Mouse (Mus musculus): ENCODE measurements around the gene Tgfbr3l. TPM values are rescaled to one million over a fixed set of nuclear protein-coding genes. Genes with fewer than 3 reads are reported as not detected.

Gene Tgfbr3l
- 1 to 10 TPM in 3 of 4 experiments, under 1 TPM in 1; 0.82 to 3.6 (median 1.7) TPM for total RNA-seq (2022)

GRCm38 (mm10) chr8:4247951-4248540, at the start of gene Tgfbr3l:
Gene Tgfbr3l (plus strand): TSS chr8:4248214.
- DNase-seq (ENCODE audit: low spot score in 2 of 2) = no peak

GRCm38 (mm10) chr8:4201321-4201720, 46.7 kb upstream of the Tgfbr3l start:
- no peak for DNase-seq (ENCODE audit: low spot score in 2 of 2)

GRCm38 (mm10) chr8:4205246-4206123, 42.5 kb upstream of the Tgfbr3l start:
- no peak for DNase-seq (ENCODE audit: low spot score in 2 of 2)

GRCm38 (mm10) chr8:4206182-4207015, 41.6 kb upstream of the Tgfbr3l start:
- DNase-seq (ENCODE audit: low spot score in 2 of 2) = no peak

- DNase-seq (ENCODE audit: low spot score in 2 of 2) = no peak
Observed at GRCm38 (mm10) chr8:4207016-4207350, 41.0 kb upstream of the Tgfbr3l start.

- DNase-seq (ENCODE audit: low spot score in 2 of 2) = no peak
Observed at GRCm38 (mm10) chr8:4211097-4211496, 36.9 kb upstream of the Tgfbr3l start.

- DNase-seq (ENCODE audit: low spot score in 2 of 2) = no peak
Observed at GRCm38 (mm10) chr8:4212809-4213209, 35.2 kb upstream of the Tgfbr3l start.

GRCm38 (mm10) chr8:4213210-4214005, 34.6 kb upstream of the Tgfbr3l start:
- DNase-seq (ENCODE audit: low spot score in 2 of 2) = no peak

GRCm38 (mm10) chr8:4214006-4214980, 33.7 kb upstream of the Tgfbr3l start:
- no peak for DNase-seq (ENCODE audit: low spot score in 2 of 2)

- DNase-seq (ENCODE audit: low spot score in 2 of 2) = no peak
Observed at GRCm38 (mm10) chr8:4216296-4216695, 31.7 kb upstream of the Tgfbr3l start.

GRCm38 (mm10) chr8:4216791-4217621, 31.0 kb upstream of the Tgfbr3l start, which contains the start of gene Prr36:
Gene Prr36 (minus strand): TSS chr8:4217459.
- no peak for DNase-seq (ENCODE audit: low spot score in 2 of 2)

- DNase-seq (ENCODE audit: low spot score in 2 of 2) = no peak
Observed at GRCm38 (mm10) chr8:4219617-4220016, 28.4 kb upstream of the Tgfbr3l start.

- DNase-seq (ENCODE audit: low spot score in 2 of 2) = no peak
Observed at GRCm38 (mm10) chr8:4222059-4222458, 26.0 kb upstream of the Tgfbr3l start.

GRCm38 (mm10) chr8:4226323-4226722, 21.7 kb upstream of the Tgfbr3l start:
- DNase-seq (ENCODE audit: low spot score in 2 of 2) = no peak

- no peak for DNase-seq (ENCODE audit: low spot score in 2 of 2)
Observed at GRCm38 (mm10) chr8:4226739-4227347, 21.2 kb upstream of the Tgfbr3l start, which contains the start of gene Lrrc8e. Gene Lrrc8e (plus strand): TSS chr8:4226827.

GRCm38 (mm10) chr8:4227919-4228318, 20.1 kb upstream of the Tgfbr3l start:
- DNase-seq (ENCODE audit: low spot score in 2 of 2) = no peak

GRCm38 (mm10) chr8:4229784-4230183, 18.2 kb upstream of the Tgfbr3l start:
- no peak for DNase-seq (ENCODE audit: low spot score in 2 of 2)

- no peak for DNase-seq (ENCODE audit: low spot score in 2 of 2)
Observed at GRCm38 (mm10) chr8:4230612-4231351, 17.2 kb upstream of the Tgfbr3l start.

All from gastrocnemius, adult 8-10 months (tissue).